Comparison of ENCODE assay signal across 8 mouse cellular contexts in the genomic region with DNA sequence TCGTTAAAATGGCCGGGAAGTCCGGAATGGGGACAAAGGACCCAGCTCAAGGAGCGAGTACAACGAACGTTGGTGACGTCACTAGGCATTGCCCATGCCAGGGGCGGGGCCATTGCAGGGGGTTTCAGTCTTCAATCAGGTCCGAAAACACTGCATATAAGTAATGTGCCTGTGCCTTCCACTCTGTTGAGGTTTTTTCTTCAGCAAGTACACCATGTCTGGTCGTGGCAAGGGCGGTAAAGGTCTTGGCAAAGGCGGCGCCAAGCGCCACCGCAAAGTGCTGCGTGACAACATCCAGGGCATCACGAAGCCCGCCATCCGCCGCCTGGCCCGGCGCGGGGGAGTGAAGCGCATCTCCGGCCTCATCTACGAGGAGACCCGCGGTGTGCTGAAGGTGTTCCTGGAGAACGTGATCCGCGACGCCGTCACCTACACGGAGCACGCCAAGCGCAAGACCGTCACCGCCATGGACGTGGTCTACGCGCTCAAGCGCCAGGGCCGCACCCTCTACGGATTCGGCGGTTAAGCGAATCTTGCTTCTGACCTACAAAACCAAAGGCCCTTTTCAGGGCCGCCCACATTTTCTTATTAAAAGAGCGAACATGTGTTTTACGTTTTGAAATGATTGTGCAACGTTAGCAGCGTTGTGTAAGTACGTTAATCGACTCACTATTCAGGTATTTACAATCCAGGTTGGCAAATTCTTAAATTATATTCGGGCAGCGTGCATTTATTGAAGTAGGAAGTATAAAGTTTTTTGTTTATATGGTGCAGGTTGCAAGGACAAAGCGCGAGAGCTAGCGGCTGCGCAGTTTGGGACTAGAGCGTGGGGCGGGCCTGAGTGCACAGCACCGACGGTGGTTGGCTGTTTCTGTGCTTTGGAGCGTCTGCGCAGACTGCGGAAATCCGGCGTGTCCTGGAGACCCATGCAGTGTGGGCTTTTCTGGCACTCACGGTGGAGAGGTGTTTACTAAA. TPM values are rescaled to one million over a fixed set of nuclear protein-coding genes. Genes with fewer than 3 reads are reported as not detected.
DNase-seq lines count a peak whose midpoint lies in the region; ATAC-seq and TF ChIP-seq lines count a peak whose summit lies in the region.

A gene (plus strand): TSS at position 150 of the 975 bp plus-strand sequence.

- peak; percentile 98; the same call in 1 of the 2 replicates for TF ChIP-seq POLR2A in limb, embryonic 14.5 days (IDR thresholded peaks at IDR 0.05; ENCODE audit: borderline replicate concordance, extremely low read depth, insufficient read depth, insufficient read length)

- peak within 1 kb of the TSS; percentile 99 for H3K27ac ChIP-seq in embryonic facial prominence, embryonic 14.5 days (replicated peaks; ENCODE audit: low read depth, low read length)
- H3K27ac ChIP-seq in limb, embryonic 14.5 days (replicated peaks; ENCODE audit: low read depth, low read length), result peak within 1 kb of the TSS; percentile 99
- H3K27ac ChIP-seq in midbrain, postnatal 0 days (ENCODE audit: low read depth, low read length), result peak within 1 kb of the TSS; percentile 93

- no peaks in the 10 kb centered on the region for H3K9me3 ChIP-seq in embryonic facial prominence, embryonic 14.5 days (ENCODE audit: control insufficient read depth, low read length)
- H3K9me3 ChIP-seq in limb, embryonic 14.5 days (ENCODE audit: control insufficient read depth, low read length), result no peaks in the 10 kb centered on the region
- no peaks in the 10 kb centered on the region for H3K9me3 ChIP-seq in midbrain, postnatal 0 days (ENCODE audit: low read length)

- no peaks in the 10 kb centered on the region for H3K27me3 ChIP-seq in embryonic facial prominence, embryonic 14.5 days (replicated peaks; ENCODE audit: control insufficient read depth, insufficient read depth, low read length)
- H3K27me3 ChIP-seq in limb, embryonic 14.5 days (ENCODE audit: control insufficient read depth, insufficient read depth, low read length), result no peaks in the 10 kb centered on the region
- no peaks in the 10 kb centered on the region for H3K27me3 ChIP-seq in midbrain, postnatal 0 days (ENCODE audit: insufficient read depth, low read length)

- under 1% methylated on average over 43 of the region's 70 CpGs for WGBS in embryonic facial prominence, embryonic 14.5 days
- WGBS in limb, embryonic 14.5 days, result under 1% methylated on average over 50 of the region's 70 CpGs
- under 1% methylated on average over 56 of the region's 70 CpGs for WGBS in midbrain, postnatal 0 days

- H3K9ac ChIP-seq in embryonic facial prominence, embryonic 14.5 days (ENCODE audit: low read depth, low read length), result peak within 1 kb of the TSS; percentile 79
- H3K9ac ChIP-seq in limb, embryonic 14.5 days (ENCODE audit: low read depth, low read length, severe bottlenecking), result peak within 1 kb of the TSS; percentile 76
- peak within 1 kb of the TSS; percentile 66 for H3K9ac ChIP-seq in midbrain, postnatal 0 days (replicated peaks; ENCODE audit: low read length, poor library complexity, severe bottlenecking)

- DNase-seq in 3134 (ENCODE audit: extremely low read depth, insufficient read length, low spot score), result peak; percentile 95
- DNase-seq in adrenal gland, postnatal 4 days (ENCODE audit: low spot score in 2 of 2), result peak; percentile 80 to 96
- peak; percentile 98 for DNase-seq in embryonic facial prominence, embryonic 14.5 days (ENCODE audit: low spot score)
- DNase-seq in heart, adult 8-10 months (ENCODE audit: low spot score), result peak; percentile 99
- DNase-seq in kidney, adult 9 months, result peak; percentile 98
- DNase-seq in limb, embryonic 14.5 days (ENCODE audit: low spot score), result peak; percentile 99
- DNase-seq in midbrain, postnatal 0 days (ENCODE audit: low spot score), result peak; percentile 99
- peak; percentile 93 to 95 for DNase-seq in spleen, postnatal 14 days (ENCODE audit: low spot score in 2 of 2)

- H3K36me3 ChIP-seq in embryonic facial prominence, embryonic 14.5 days (ENCODE audit: control insufficient read depth, insufficient read depth, low read length), result no peaks in the 10 kb centered on the region
- H3K36me3 ChIP-seq in limb, embryonic 14.5 days (ENCODE audit: control insufficient read depth, insufficient read depth, low read length), result no peaks in the 10 kb centered on the region
- no peaks in the 10 kb centered on the region for H3K36me3 ChIP-seq in midbrain, postnatal 0 days (ENCODE audit: insufficient read depth, low read length)

- peak; percentile 84 for ATAC-seq in embryonic facial prominence, embryonic 14.5 days (ENCODE audit: low read depth)
- peak; percentile 74 for ATAC-seq in limb, embryonic 14.5 days (ENCODE audit: low FRiP score, low read depth)
- ATAC-seq in midbrain, postnatal 0 days (ENCODE audit: low FRiP score), result peak; percentile 90

- H3K4me1 ChIP-seq in embryonic facial prominence, embryonic 14.5 days (ENCODE audit: control insufficient read depth, insufficient read depth, low read length), result peaks cover 23% of the 10 kb centered on the region
- peaks cover 24% of the 10 kb centered on the region for H3K4me1 ChIP-seq in limb, embryonic 14.5 days (ENCODE audit: control insufficient read depth, insufficient read depth, low read length)
- peaks cover 10% of the 10 kb centered on the region for H3K4me1 ChIP-seq in midbrain, postnatal 0 days (ENCODE audit: insufficient read depth, low read length)

- H3K4me3 ChIP-seq in embryonic facial prominence, embryonic 14.5 days (ENCODE audit: low read depth, low read length), result peak within 1 kb of the TSS; percentile 56
- H3K4me3 ChIP-seq in limb, embryonic 14.5 days (replicated peaks; ENCODE audit: low read length), result peak within 1 kb of the TSS; percentile 55
- peak within 1 kb of the TSS; percentile 52 for H3K4me3 ChIP-seq in midbrain, postnatal 0 days (ENCODE audit: low read depth, low read length)

- TF ChIP-seq CTCF in midbrain, postnatal 0 days (IDR thresholded peaks at IDR 0.05), result no peak

- peak within 1 kb of the TSS; percentile 78 for H3K4me2 ChIP-seq in embryonic facial prominence, embryonic 14.5 days (ENCODE audit: low read depth, low read length)
- peak within 1 kb of the TSS; percentile 49 for H3K4me2 ChIP-seq in limb, embryonic 14.5 days (replicated peaks; ENCODE audit: low read depth, low read length, severe bottlenecking)
- H3K4me2 ChIP-seq in midbrain, postnatal 0 days (ENCODE audit: low read depth, low read length, poor library complexity, severe bottlenecking), result peak within 1 kb of the TSS; percentile 58

RNA-seq across cellular contexts. Expression of the gene that starts here (rescaled TPM):
- total RNA-seq in adrenal gland, postnatal 4 days (2021), result 1,000 to 10,000 TPM; 1,239 to 1,302 TPM
- 5.1 and 5.6 TPM in 2 replicates for polyA plus RNA-seq in embryonic facial prominence, embryonic 14.5 days (2014; fragmentation: Nextera tagmentation; extraction: Ambion mirVana)
- total RNA-seq in heart, adult 8-10 months (2022), result 100 to 1,000 TPM; 231 to 254 (median 246) TPM
- 18.2 and 19.2 TPM in 2 replicates for polyA plus RNA-seq in limb, embryonic 14.5 days (2012; rRNA removed)
- polyA plus RNA-seq in limb, embryonic 14.5 days (2014; fragmentation: Nextera tagmentation; extraction: Ambion mirVana), result 5.5 and 8.1 TPM in 2 replicates
- total RNA-seq in midbrain, postnatal 0 days (2014; rRNA removed), result 1,176 and 1,474 TPM in 2 replicates
- 3.9 and 4.0 TPM in 2 replicates for polyA plus RNA-seq in midbrain, postnatal 0 days (2015; fragmentation: Nextera tagmentation; extraction: Ambion mirVana)

Comparison
In these comparisons a context has a peak if more than half of its experiments do, and no peak if none do; other contexts are left out.
1. Peak in every context shown above with its lines: DNase-seq, ATAC-seq, H3K4me3 ChIP-seq and H3K27ac ChIP-seq.